Mouse (Mus musculus) forebrain, embryonic 11.5 days (tissue): ENCODE measurements around the gene Gadd45a. TPM values are rescaled to one million over a fixed set of nuclear protein-coding genes. Genes with fewer than 3 reads are reported as not detected.
A peak's percentile ranks its signal among the peaks of the same experiment; 100 is the strongest.

Source experiments
- ATAC-seq: fragments of 200-750 bp; cut with Nextera tagmentation; replicated peaks from 2 replicates; pipeline ENCODE4 v1.8.0; 2017; ENCODE audit warnings: moderate TSS enrichment; ENCODE audit not compliant: low FRiP score
- DNase-seq: peaks from one replicate; pipeline ENCODE4 v3.0.0-alpha.2; 2017; ENCODE audit warnings: low spot score
- H3K27ac ChIP-seq: fragments of 300-500 bp; sonication (generic); 2 replicates; pipeline ENCODE4 v1.5.1; 2014; ENCODE audit warnings: low read depth, low read length
- H3K27me3 ChIP-seq: fragments of 300-500 bp; sonication (generic); 2 replicates; pipeline ENCODE4 v1.6.1; 2014; ENCODE audit warnings: mild to moderate bottlenecking, low read length, mixed read lengths; ENCODE audit not compliant: control insufficient read depth, insufficient read depth
- H3K36me3 ChIP-seq: fragments of 300-500 bp; sonication (generic); 2 replicates; pipeline ENCODE4 v1.6.1; 2014; ENCODE audit warnings: mild to moderate bottlenecking, low read length, moderate library complexity, mixed read lengths; ENCODE audit not compliant: control insufficient read depth, insufficient read depth
- H3K4me1 ChIP-seq: fragments of 300-500 bp; sonication (generic); replicated peaks from 2 replicates; pipeline ENCODE4 v1.6.1; 2014; ENCODE audit warnings: low read length, mixed read lengths; ENCODE audit not compliant: control insufficient read depth, insufficient read depth
- H3K4me2 ChIP-seq: fragments of 300-500 bp; sonication (generic); 2 replicates; pipeline ENCODE4 v1.6.1; 2014; ENCODE audit warnings: low read depth, mild to moderate bottlenecking, low read length, moderate library complexity, mixed read lengths; ENCODE audit not compliant: severe bottlenecking
- H3K4me3 ChIP-seq: fragments of 300-500 bp; sonication (generic); 2 replicates; pipeline ENCODE4 v1.5.1; 2014; ENCODE audit warnings: low read depth, low read length
- H3K9ac ChIP-seq: fragments of 300-500 bp; sonication (generic); 2 replicates; pipeline ENCODE4 v1.6.1; 2014; ENCODE audit warnings: low read length
- H3K9me3 ChIP-seq: fragments of 300-500 bp; sonication (generic); 2 replicates; pipeline ENCODE4 v1.6.1; 2016; ENCODE audit warnings: low read length, mixed read lengths; ENCODE audit not compliant: control insufficient read depth
- WGBS: fragments of 180-500 bp; shearing (Covaris S2); extraction: QIAGEN DNeasy Blood & Tissue Kit; methylation state at CpG from one replicate; pipeline ENCODE4 v1.1.7; 2014; 5-methylcytosine and 5-hydroxymethylcytosine counted together
- polyA plus RNA-seq: library from polyadenylated mRNA; unstranded; fragments of >200 nt; fragmentation: Nextera tagmentation; extraction: Ambion mirVana; gene quantifications from 2 replicates; pipeline ENCODE4 v1.2.1, GENCODE M21; 2014

Gene Gadd45a
- polyA plus RNA-seq, 1 experiment from 2014 or later = 23.2 TPM

DNA sequence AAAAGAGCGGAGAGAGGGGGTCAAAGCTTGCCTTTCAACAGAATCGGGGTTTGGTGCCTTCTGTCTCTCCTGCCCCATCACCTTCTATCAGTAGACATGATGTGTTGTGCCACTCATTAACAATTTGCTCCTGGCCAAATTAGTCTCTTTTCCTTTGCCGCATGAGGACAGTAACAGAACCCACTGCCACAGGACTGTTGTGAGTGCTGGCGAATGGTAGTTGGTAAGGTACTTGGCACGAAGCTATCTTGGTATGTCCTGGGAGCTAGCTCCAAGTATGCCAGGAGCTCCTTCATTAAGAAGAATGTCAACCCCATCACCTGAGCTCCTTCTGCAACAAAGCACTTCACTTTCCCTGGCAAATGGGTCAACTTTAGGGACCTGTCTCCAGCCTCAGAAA, 6.4 kb downstream of the Gadd45a start:
- Histone ChIP-seq H3K9ac (no peak overlapping the region), H3K4me1 (peaks cover 6% of the 10 kb centered on the region; the same call in 1 of the 2 replicates), H3K4me2 (no peak overlapping the region), H3K27ac (no peak overlapping the region), H3K27me3 (no peaks in the 10 kb centered on the region), H3K9me3 (no peaks in the 10 kb centered on the region), H3K4me3 (no peak overlapping the region), H3K36me3 (no peaks in the 10 kb centered on the region)
- ATAC-seq = no peak
- 14% methylated on average over 5 of the region's 5 CpGs for WGBS
- no peak for DNase-seq

DNA sequence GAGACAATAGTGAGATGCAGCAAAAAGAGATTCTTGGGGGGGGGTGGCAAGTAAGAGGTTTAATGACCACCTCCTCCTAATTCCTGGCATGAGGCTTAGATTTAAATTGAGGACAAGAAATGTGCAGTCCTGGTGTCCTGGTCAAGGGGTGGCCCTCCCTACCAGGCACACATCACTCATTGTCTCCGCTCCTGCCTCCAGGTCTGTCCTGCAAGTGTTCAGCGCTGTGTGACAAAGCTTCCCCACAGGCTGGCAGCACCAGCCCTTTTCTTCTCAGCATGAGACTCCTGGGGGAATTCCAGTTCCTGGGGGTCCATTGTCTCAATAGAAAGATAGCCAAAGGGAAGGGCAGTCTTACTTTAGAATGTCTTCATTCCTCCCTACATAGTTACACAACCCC, 6.8 kb downstream of the Gadd45a start:
- Histone ChIP-seq H3K27me3 (no peaks in the 10 kb centered on the region), H3K4me1 (peaks cover 5% of the 10 kb centered on the region; the same call in 1 of the 2 replicates), H3K27ac (no peak overlapping the region), H3K4me2 (no peak overlapping the region), H3K9ac (no peak overlapping the region), H3K36me3 (no peaks in the 10 kb centered on the region), H3K9me3 (no peaks in the 10 kb centered on the region), H3K4me3 (no peak overlapping the region)
- DNase-seq = no peak
- WGBS = 7% methylated on average over 2 of the region's 2 CpGs
- peak; percentile 35; the same call in 1 of the 2 replicates for ATAC-seq

DNA sequence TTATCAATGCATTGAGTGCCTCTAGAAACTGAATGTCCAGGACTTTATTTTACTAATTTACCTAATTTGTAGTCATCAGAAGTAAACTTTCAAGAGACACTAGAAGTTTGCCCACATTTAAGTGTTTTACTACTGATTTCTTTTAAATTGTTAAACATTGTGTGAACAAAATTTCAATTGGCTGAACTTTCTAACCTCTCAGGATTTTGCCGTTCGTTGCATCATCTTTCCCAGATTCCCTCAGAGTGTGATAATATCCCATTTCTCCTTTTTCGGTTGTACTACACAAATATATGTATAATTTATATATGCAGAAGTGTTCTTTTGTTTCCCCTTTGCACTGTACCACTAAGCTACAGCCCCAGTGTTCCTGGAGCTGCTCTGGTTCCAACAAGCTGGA, 7.3 kb downstream of the Gadd45a start:
- Histone ChIP-seq H3K4me1 (peaks cover 4% of the 10 kb centered on the region; the same call in 1 of the 2 replicates), H3K9me3 (no peaks in the 10 kb centered on the region), H3K36me3 (no peaks in the 10 kb centered on the region), H3K27me3 (no peaks in the 10 kb centered on the region), H3K27ac (no peak overlapping the region), H3K9ac (no peak overlapping the region), H3K4me2 (no peak overlapping the region), H3K4me3 (no peak overlapping the region)
- WGBS = 18% methylated on average over 3 of the region's 3 CpGs
- DNase-seq (no peak), ATAC-seq (peak; percentile 69; the same call in 1 of the 2 replicates)

DNA sequence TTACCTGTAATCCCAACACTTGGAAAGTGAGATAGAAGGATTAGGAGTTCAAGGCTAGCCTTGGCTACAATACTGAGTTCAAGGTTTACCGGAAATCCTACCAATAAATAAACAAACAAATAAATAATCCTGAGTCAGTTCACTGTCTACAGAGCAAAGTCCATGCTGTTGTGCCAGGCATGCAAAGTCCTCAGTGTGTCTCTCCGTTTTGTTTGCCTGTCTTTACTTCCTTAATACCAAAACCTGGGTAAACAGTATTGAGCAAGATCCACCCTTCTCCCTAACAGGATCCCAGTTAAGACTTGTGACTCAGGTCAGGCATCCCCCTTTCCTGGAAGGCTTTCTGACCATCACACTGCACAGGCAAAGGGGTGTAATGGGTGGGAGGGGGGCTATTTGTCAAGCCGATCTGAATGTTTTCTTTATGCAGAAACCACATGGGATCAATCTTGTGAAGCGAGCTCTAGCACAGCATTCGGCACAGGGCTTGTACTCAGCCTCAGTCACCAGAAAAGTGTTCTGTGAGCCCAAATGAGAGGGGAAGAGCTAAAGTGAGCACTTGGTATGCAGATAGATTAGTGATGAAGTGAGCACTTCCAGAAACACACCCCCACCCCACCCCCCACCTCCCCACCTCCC, 7.8 kb downstream of the Gadd45a start:
- H3K4me3 ChIP-seq = no peak overlapping the region
- ATAC-seq = peak; percentile 19; the same call in 1 of the 2 replicates
- DNase-seq = no peak
- no peaks in the 10 kb centered on the region for H3K36me3 ChIP-seq
- H3K9me3 ChIP-seq = no peaks in the 10 kb centered on the region
- H3K27ac ChIP-seq = no peak overlapping the region
- WGBS = 37% methylated on average over 5 of the region's 5 CpGs
- no peak overlapping the region for H3K4me2 ChIP-seq
- H3K27me3 ChIP-seq = no peaks in the 10 kb centered on the region
- H3K4me1 ChIP-seq = peaks cover 4% of the 10 kb centered on the region; the same call in 1 of the 2 replicates
- H3K9ac ChIP-seq = no peak overlapping the region

DNA sequence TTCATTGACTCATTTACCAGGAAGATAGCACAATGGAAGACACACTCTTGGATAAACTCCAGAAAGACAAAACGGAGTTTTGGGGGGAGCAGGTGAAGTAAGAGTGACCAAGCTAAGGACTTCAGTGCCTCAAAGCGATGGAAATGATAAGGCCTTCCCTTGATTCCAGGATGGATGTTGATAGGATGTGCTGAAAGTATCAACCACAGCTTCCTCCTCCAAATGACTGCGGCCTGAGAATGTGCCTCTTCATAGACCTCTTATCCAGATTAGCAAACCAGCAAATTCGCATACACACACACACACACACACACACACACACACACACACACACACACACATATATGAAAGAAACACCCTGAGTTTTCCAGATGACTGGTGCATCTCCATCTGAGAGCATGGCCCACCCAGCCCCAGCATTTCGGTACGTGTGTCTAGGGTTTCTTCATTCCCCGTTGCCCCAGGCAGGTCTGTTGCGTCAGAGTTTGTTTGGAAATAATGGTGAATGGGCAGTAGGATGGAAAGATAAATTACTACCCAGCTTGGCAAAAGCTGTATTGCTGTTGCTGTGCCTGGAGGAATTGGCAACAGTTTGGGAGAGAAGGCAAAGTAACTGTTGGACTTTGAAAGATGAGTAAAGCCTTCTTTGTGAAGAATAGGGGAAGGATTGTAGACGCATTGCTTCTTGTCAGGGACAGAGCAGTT, 9.7 kb downstream of the Gadd45a start:
- 86% methylated on average over 9 of the region's 9 CpGs for WGBS
- Histone ChIP-seq H3K9me3 (no peaks in the 10 kb centered on the region), H3K27me3 (no peaks in the 10 kb centered on the region), H3K27ac (no peak overlapping the region), H3K4me3 (no peak overlapping the region), H3K36me3 (no peaks in the 10 kb centered on the region), H3K9ac (no peak overlapping the region), H3K4me1 (peaks cover 4% of the 10 kb centered on the region; the same call in 1 of the 2 replicates), H3K4me2 (no peak overlapping the region)
- no peak for DNase-seq
- ATAC-seq = no peak

DNA sequence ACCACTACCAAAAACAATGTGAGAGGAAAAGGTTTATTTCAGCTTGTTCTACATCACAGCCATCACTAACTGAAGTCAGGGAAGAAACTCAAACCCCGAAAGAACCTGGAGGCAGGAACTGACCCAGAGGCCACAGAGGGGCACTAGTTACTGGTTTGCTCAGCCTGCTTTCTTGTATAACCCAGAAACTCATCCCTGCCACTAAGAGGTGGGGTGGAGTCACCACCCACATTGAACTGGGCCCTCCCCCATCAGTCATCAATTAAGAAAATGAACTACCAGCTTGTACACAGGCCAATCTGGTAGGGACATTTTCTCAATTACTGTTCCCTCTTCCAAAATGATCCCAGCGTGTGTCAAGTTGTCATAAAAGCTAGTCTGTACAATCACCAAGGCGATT, 10.6 kb downstream of the Gadd45a start:
- Histone ChIP-seq H3K9ac (no peak overlapping the region), H3K4me3 (no peak overlapping the region), H3K27me3 (no peaks in the 10 kb centered on the region), H3K4me2 (no peak overlapping the region), H3K36me3 (no peaks in the 10 kb centered on the region), H3K4me1 (peaks cover 4% of the 10 kb centered on the region; the same call in 1 of the 2 replicates), H3K27ac (no peak overlapping the region), H3K9me3 (no peaks in the 10 kb centered on the region)
- 73% methylated on average over 3 of the region's 3 CpGs for WGBS
- no peak for ATAC-seq
- no peak for DNase-seq

DNA sequence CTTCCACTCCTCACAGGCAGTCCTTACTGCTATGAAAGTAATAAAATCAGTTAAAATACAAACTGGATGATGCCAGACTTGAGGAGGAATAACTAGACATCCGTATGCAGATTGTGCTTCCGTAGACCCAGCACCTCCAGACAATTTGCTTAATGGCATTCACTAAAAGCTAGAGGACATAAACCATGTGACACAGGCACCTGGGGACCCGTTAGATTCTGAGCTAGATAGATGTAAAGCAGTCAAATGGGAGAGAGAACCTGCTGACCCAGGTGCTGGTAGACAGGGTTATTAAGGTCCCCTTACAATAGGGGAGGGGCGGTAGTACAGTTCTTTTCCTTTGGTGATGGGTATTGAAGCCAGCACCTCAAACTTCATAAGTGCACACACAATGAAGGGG, 13.5 kb downstream of the Gadd45a start:
- no peak for DNase-seq
- no peaks in the 10 kb centered on the region for H3K27me3 ChIP-seq
- H3K4me3 ChIP-seq = no peak overlapping the region
- no peak for ATAC-seq
- H3K9ac ChIP-seq = no peak overlapping the region
- H3K4me1 ChIP-seq = no peaks in the 10 kb centered on the region
- no peak overlapping the region for H3K4me2 ChIP-seq
- H3K36me3 ChIP-seq = no peaks in the 10 kb centered on the region
- no peak overlapping the region for H3K27ac ChIP-seq
- no peaks in the 10 kb centered on the region for H3K9me3 ChIP-seq
- WGBS = 87% methylated on average over 4 of the region's 4 CpGs

DNA sequence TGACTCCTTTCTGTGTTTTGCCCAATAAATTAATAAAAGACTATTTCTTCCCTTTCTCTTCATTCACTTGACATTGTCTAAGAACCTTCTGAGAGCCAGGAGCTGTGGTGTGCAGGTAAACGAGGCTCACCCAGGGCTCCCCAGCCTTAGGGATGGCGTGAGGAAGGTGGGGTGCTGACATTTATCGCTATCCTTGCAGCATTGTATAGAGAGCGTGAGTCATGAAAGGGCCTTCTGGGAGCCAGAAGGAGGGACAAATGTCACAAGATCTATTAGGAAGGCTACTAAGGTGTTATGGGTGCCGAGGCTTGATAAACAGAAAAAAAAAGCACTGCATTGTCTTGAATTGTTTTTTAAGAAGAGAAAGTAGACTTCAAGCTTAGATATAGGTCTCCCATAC, 15.9 kb downstream of the Gadd45a start:
- 86% methylated on average over 5 of the region's 5 CpGs for WGBS
- H3K9ac ChIP-seq = no peak overlapping the region

More for the DNA sequence above, 15.9 kb downstream of the Gadd45a start:
- no peaks in the 10 kb centered on the region for H3K27me3 ChIP-seq
- no peaks in the 10 kb centered on the region for H3K9me3 ChIP-seq
- H3K36me3 ChIP-seq = no peaks in the 10 kb centered on the region
- ATAC-seq (no peak), DNase-seq (no peak)
- H3K27ac ChIP-seq = no peak overlapping the region
- no peaks in the 10 kb centered on the region; the same call in 1 of the 2 replicates for H3K4me1 ChIP-seq
- H3K4me2 ChIP-seq = no peak overlapping the region
- no peak overlapping the region for H3K4me3 ChIP-seq
